ENCODE assay signal across 8 mouse cellular contexts in genomic region chr17:87446767-87447611, GRCm38 (mm10). TPM values are rescaled to one million over a fixed set of nuclear protein-coding genes. Genes with fewer than 3 reads are reported as not detected.
A peak's percentile ranks its signal among the peaks of the same experiment; 100 is the strongest.
DNase-seq lines count a peak whose midpoint lies in the region; ATAC-seq lines count a peak whose summit lies in the region.

Gene Calm2, minus strand, starts transcription at chr17:87446935.

- peak within 1 kb of the TSS; percentile 99 for H3K27ac ChIP-seq in hindbrain, embryonic 15.5 days (replicated peaks)

- peak within 1 kb of the TSS; percentile 100 for H3K9ac ChIP-seq in hindbrain, embryonic 15.5 days

- H3K4me3 ChIP-seq in hindbrain, embryonic 15.5 days, result peak within 1 kb of the TSS; percentile 94

- under 1% methylated on average over 67 of the region's 69 CpGs for WGBS in hindbrain, embryonic 15.5 days

- H3K9me3 ChIP-seq in hindbrain, embryonic 15.5 days, result no peaks in the 10 kb centered on the region

- H3K4me2 ChIP-seq in hindbrain, embryonic 15.5 days, result peak within 1 kb of the TSS; percentile 69

- ATAC-seq in hindbrain, embryonic 15.5 days (ENCODE audit: low FRiP score, low read depth), result peak; percentile 93

- no peaks in the 10 kb centered on the region for H3K27me3 ChIP-seq in hindbrain, embryonic 15.5 days

- peaks cover 36% of the 10 kb centered on the region for H3K4me1 ChIP-seq in hindbrain, embryonic 15.5 days (replicated peaks)

- DNase-seq in T-cell, adult 2 months (ENCODE audit: low spot score), result peak; percentile 96
- peak; percentile 98 for DNase-seq in cerebellum, postnatal 36 days
- peak; percentile 97 for DNase-seq in frontal cortex, postnatal 36 days (ENCODE audit: low spot score in 2 of 2)
- peak; percentile 96 for DNase-seq in left cerebral cortex, adult 11 months (ENCODE audit: low spot score)
- peak; percentile 98 for DNase-seq in lung, postnatal 4 days
- peak; percentile 98 for DNase-seq in retina, postnatal 7 days (ENCODE audit: low read depth, low spot score)
- DNase-seq in urinary bladder, adult 2 months (ENCODE audit: low spot score), result peak; percentile 99

- no peaks in the 10 kb centered on the region for H3K36me3 ChIP-seq in hindbrain, embryonic 15.5 days

RNA-seq across cellular contexts. Expression of gene Calm2, which starts in this region (rescaled TPM):
- 2,472 and 2,541 TPM in 2 replicates for polyA plus RNA-seq in hindbrain, embryonic 15.5 days (2015; fragmentation: Nextera tagmentation; extraction: Ambion mirVana)
- 1,162 and 1,245 TPM in 2 replicates for polyA plus RNA-seq in urinary bladder, adult 2 months (2012; rRNA removed)

Comparison
In these comparisons a context has a peak if more than half of its experiments do, and no peak if none do; other contexts are left out.
1. Peak in every context shown above with its lines: DNase-seq, ATAC-seq, H3K4me3 ChIP-seq and H3K27ac ChIP-seq.